ENCODE assay signal across 8 mouse cellular contexts in the genomic region with DNA sequence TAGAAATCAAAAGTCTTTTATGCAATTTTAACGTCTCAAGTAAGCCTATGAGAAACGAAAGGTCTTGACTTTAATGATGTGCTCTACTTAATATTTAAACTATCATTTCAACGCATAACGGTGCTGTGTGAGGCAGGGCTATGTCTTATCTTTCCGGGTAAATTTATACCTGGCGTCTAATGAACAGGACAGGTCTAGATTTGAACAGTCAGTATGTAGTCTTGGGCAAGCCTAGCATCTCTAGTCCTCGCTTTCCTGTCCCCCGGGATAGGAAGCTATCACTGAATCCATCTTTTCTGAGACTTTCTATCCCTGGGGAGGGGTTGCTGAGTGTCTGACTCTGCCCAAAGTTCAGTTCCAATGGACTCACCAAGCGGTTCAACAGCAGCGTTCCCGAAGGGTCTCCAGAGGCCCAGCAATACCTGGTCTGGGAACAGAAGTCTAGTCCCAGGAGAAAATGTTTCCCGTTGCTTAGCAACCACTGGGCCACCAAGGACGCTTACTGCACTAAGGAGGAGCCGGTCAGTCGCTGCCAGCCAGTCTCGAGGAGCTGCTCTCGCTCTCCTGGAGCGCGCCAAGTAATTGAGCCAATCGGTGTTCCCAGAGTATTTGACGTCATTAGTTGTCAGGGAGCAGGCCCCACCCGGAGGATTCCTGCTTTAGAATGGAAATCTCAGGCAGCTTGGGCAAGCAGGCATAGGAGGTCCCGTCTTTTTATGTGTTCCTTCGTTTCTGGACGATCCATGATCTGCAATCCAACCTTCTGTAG. TPM values are rescaled to one million over a fixed set of nuclear protein-coding genes. Genes with fewer than 3 reads are reported as not detected.
DNase-seq lines count a peak whose midpoint lies in the region; ATAC-seq and TF ChIP-seq lines count a peak whose summit lies in the region.

Gene Dnah6 (minus strand): TSS at position 463 of the 769 bp plus-strand sequence.

- no peaks in the 10 kb centered on the region for H3K79me2 ChIP-seq in liver, adult 2 months (ENCODE audit: control insufficient read depth, insufficient read depth, low read length)

- no peak for TF ChIP-seq CTCF in brain, embryonic 14.5 days (IDR thresholded peaks at IDR 0.05; ENCODE audit: borderline replicate concordance, extremely low read depth, insufficient read depth, insufficient read length)
- TF ChIP-seq CTCF in kidney, postnatal 0 days (IDR thresholded peaks at IDR 0.05; ENCODE audit: low read depth): no peak
- no peak for TF ChIP-seq CTCF in liver, adult 2 months (IDR thresholded peaks at IDR 0.05; ENCODE audit: low read depth, low read length)

- H3K36me3 ChIP-seq in heart, embryonic 13.5 days: no peaks in the 10 kb centered on the region
- H3K36me3 ChIP-seq in kidney, postnatal 0 days (ENCODE audit: insufficient read depth, low read length): no peaks in the 10 kb centered on the region
- no peaks in the 10 kb centered on the region for H3K36me3 ChIP-seq in liver, adult 2 months (ENCODE audit: control insufficient read depth, insufficient read depth, low read length)

- peak within 1 kb of the TSS; percentile 52 for H3K4me3 ChIP-seq in heart, embryonic 13.5 days
- peak within 1 kb of the TSS; percentile 35 for H3K4me3 ChIP-seq in kidney, postnatal 0 days (replicated peaks; ENCODE audit: low read depth, low read length)
- H3K4me3 ChIP-seq in liver, adult 2 months (ENCODE audit: insufficient read depth, low read depth, low read length): 0 out of 2 replicates have a peak within 1 kb of the TSS, but pooled peaks have one; percentile 17

- TF ChIP-seq POLR2A in brain, embryonic 14.5 days (IDR thresholded peaks at IDR 0.05; ENCODE audit: borderline replicate concordance, extremely low read depth, insufficient read depth, insufficient read length, poor library complexity, severe bottlenecking): no peak; the same call in 1 of the 2 replicates
- TF ChIP-seq POLR2A in liver, adult 2 months (IDR thresholded peaks at IDR 0.05; ENCODE audit: extremely low read depth, insufficient read depth, low read length): no peak

- peak within 1 kb of the TSS; percentile 70 for H3K4me2 ChIP-seq in heart, embryonic 13.5 days
- H3K4me2 ChIP-seq in kidney, postnatal 0 days (ENCODE audit: low read length): peak within 1 kb of the TSS; percentile 69

- 31% methylated on average over 25 of the region's 25 CpGs for WGBS in heart, embryonic 13.5 days
- 34% methylated on average over 25 of the region's 25 CpGs for whole genome bisulfite sequencing in kidney, postnatal 0 days
- 47% methylated on average over 25 of the region's 25 CpGs for WGBS in liver, adult 2 months

- peak; percentile 78 to 80 for DNase-seq in B cell, adult 2 months
- peak; percentile 98 for DNase-seq in brain, embryonic 14.5 days (ENCODE audit: low read depth)
- peak; percentile 72 for DNase-seq in fat pad, adult 2 months (ENCODE audit: extremely low read depth, low read depth, low spot score)
- DNase-seq in kidney, postnatal 0 days (ENCODE audit: low spot score): peak; percentile 98
- DNase-seq in liver, adult 2 months (ENCODE audit: extremely low read depth, low read depth, low spot score): peak; percentile 86
- DNase-seq in spleen, postnatal 36 days (ENCODE audit: low spot score in 2 of 2): peak; percentile 77 to 78

- peaks cover 16% of the 10 kb centered on the region for H3K4me1 ChIP-seq in heart, embryonic 13.5 days
- H3K4me1 ChIP-seq in kidney, postnatal 0 days (replicated peaks; ENCODE audit: insufficient read depth, low read length): peaks cover 3% of the 10 kb centered on the region; the same call in 1 of the 2 replicates
- H3K4me1 ChIP-seq in liver, adult 2 months (ENCODE audit: control insufficient read depth, insufficient read depth, low read length): peaks cover 3% of the 10 kb centered on the region; the same call in 1 of the 2 replicates

- H3K27ac ChIP-seq in heart, embryonic 13.5 days (replicated peaks): peak within 1 kb of the TSS; percentile 92
- peak within 1 kb of the TSS; percentile 88 for H3K27ac ChIP-seq in kidney, postnatal 0 days
- peak within 1 kb of the TSS; percentile 49; the same call in 1 of the 2 replicates for H3K27ac ChIP-seq in liver, adult 2 months (replicated peaks; ENCODE audit: insufficient read depth, low read depth, low read length)

- H3K9ac ChIP-seq in heart, embryonic 13.5 days: peak within 1 kb of the TSS; percentile 70
- peak within 1 kb of the TSS; percentile 54; the same call in 1 of the 2 replicates for H3K9ac ChIP-seq in kidney, postnatal 0 days (ENCODE audit: low read depth, low read length)
- peak within 1 kb of the TSS; percentile 13; the same call in 1 of the 2 replicates for H3K9ac ChIP-seq in liver, adult 2 months (ENCODE audit: low read depth, low read length)

- no peaks in the 10 kb centered on the region for H3K9me3 ChIP-seq in heart, embryonic 13.5 days
- no peaks in the 10 kb centered on the region for H3K9me3 ChIP-seq in kidney, postnatal 0 days (replicated peaks; ENCODE audit: low read length)

- peak; percentile 86 for ATAC-seq in heart, embryonic 13.5 days (ENCODE audit: extremely low read depth, insufficient number of reproducible peaks, low FRiP score, low TSS enrichment)
- ATAC-seq in kidney, postnatal 0 days (replicated peaks; ENCODE audit: low FRiP score, low read depth): peak; percentile 98
- peak; percentile 88 for ATAC-seq in monocyte, adult 5-6 weeks (replicated peaks; ENCODE audit: insufficient number of reproducible peaks, low FRiP score, low TSS enrichment, poor library complexity, severe bottlenecking)

- H3K27me3 ChIP-seq in heart, embryonic 13.5 days (replicated peaks): no peaks in the 10 kb centered on the region
- H3K27me3 ChIP-seq in kidney, postnatal 0 days (ENCODE audit: insufficient read depth, low read length): no peaks in the 10 kb centered on the region
- no peaks in the 10 kb centered on the region for H3K27me3 ChIP-seq in liver, adult 2 months (ENCODE audit: control insufficient read depth, insufficient read depth, low read length)

RNA-seq across cellular contexts. Expression of gene Dnah6, which starts in this region (rescaled TPM):
- polyA plus RNA-seq in brain, embryonic 14.5 days (2012; rRNA removed): 0.42 and 1.0 TPM in 2 replicates
- 0.08 TPM in 2 replicates for polyA plus RNA-seq in heart, embryonic 13.5 days (2015; fragmentation: Nextera tagmentation; extraction: Ambion mirVana)
- polyA plus RNA-seq in kidney, postnatal 0 days (2015; fragmentation: Nextera tagmentation; extraction: Ambion mirVana): 0.05 and 0.09 TPM in 2 replicates
- total RNA-seq in liver, adult 2 months (2014; rRNA removed): not detected in 2 replicates
- not detected in 2 replicates for polyA plus RNA-seq in liver, adult 2 months (2012; rRNA removed)
- total RNA-seq in monocyte, adult 5-6 weeks (2017): 0.10 TPM in 1 of 3 replicates, not detected in the others

Comparison
In these comparisons a context has a peak if more than half of its experiments do, and no peak if none do; other contexts are left out.
1. Peak in every context shown above with its lines: DNase-seq, ATAC-seq, H3K4me3 ChIP-seq and H3K27ac ChIP-seq.
2. Peak in ATAC-seq, H3K4me3 ChIP-seq, H3K27ac ChIP-seq, H3K9ac ChIP-seq and H3K4me2 ChIP-seq in heart, embryonic 13.5 days; RNA of the gene not detected or under 1 TPM.
3. Peak in DNase-seq, ATAC-seq, H3K4me3 ChIP-seq, H3K27ac ChIP-seq, H3K9ac ChIP-seq and H3K4me2 ChIP-seq in kidney, postnatal 0 days; RNA of the gene not detected or under 1 TPM.
4. Peak in DNase-seq, H3K4me3 ChIP-seq, H3K27ac ChIP-seq and H3K9ac ChIP-seq in liver, adult 2 months; RNA of the gene not detected or under 1 TPM.
5. Peak in ATAC-seq in monocyte, adult 5-6 weeks; RNA of the gene not detected or under 1 TPM.
6. H3K9ac ChIP-seq: peak in every context shown above with its lines; median percentile 70 in heart, embryonic 13.5 days; 54 in kidney, postnatal 0 days; 13 in liver, adult 2 months.